Mouse (Mus musculus) mouse trophoblast stem cell (cell line): ENCODE measurements around the gene 4930486L24Rik.
"Not testable (repeated sequence)": the region's sequence is repeated elsewhere in the genome, so short reads cannot be mapped to it uniquely, and the experiment has no call there.

ENCODE experiments used
- in situ Hi-C, 2 experiments: fragments of 300-500 bp; cut with MseI, MboI; formaldehyde crosslinking; loops; 2 replicates in 1 of 2; 3 replicates in 1 of 2; pipeline ENCODE4 v1.15.1; 2025

The 4930486L24Rik gene

GRCm38 (mm10) chr13:60864281-60864680, at the start of gene 4930486L24Rik:
Gene 4930486L24Rik, minus strand, starts transcription at chr13:60864475.
- in situ Hi-C loops: no loop called here

GRCm38 (mm10) chr13:60904780-60905179, 40.5 kb upstream of the 4930486L24Rik start, which contains the start of gene Tpbpb:
Gene Tpbpb, minus strand, starts transcription at chr13:60904880.
- in situ Hi-C loops: not testable (repeated sequence)

DNA sequence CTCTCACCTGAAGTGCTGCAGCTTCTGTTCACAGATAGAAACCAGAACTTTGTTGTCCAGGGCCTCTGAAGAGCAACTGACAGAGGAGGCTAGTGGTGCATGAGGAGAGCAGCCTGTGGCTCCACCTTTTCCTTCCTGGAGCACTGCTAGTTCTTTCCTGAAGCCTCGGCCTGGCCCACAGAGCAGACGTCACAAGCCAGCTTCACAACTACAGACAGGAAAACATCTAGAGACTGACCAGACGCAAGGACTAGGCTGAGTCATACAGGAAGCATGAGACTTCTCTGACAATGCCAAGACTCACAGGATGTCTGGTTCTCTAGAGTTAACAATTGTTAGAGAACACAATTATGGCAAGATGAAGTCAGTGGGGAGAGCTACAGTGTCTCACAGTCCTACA, 33.1 kb upstream of the 4930486L24Rik start, which contains the start of gene Ctla2b:
Gene Ctla2b, minus strand, starts transcription at position 120 of the 400 bp plus-strand sequence.
- in situ Hi-C loops: no loop called here

DNA sequence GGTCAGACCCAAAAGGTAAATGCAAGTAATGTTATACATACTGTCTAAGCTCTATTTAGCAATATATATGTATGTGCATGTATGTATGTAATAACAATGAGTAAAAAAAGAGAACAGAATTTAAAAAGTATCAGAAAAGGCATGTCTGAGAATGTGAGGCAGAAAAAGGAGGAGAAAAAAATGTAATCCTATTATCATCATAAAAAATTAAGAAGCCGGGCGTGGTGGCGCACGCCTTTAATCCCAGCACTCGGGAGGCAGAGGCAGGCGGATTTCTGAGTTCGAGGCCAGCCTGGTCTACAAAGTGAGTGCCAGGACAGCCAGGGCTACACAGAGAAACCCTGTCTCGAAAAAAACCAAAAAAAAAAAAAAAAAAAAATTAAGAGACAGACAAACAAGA, 32.5 kb upstream of the 4930486L24Rik start, which contains the start of gene Gm49392:
Gene Gm49392, minus strand, starts transcription at position 101 of the 400 bp plus-strand sequence.
- in situ Hi-C loops: not testable (repeated sequence)

GRCm38 (mm10) chr13:60895406-60896160, 31.3 kb upstream of the 4930486L24Rik start:
- in situ Hi-C loops: no loop called here

DNA sequence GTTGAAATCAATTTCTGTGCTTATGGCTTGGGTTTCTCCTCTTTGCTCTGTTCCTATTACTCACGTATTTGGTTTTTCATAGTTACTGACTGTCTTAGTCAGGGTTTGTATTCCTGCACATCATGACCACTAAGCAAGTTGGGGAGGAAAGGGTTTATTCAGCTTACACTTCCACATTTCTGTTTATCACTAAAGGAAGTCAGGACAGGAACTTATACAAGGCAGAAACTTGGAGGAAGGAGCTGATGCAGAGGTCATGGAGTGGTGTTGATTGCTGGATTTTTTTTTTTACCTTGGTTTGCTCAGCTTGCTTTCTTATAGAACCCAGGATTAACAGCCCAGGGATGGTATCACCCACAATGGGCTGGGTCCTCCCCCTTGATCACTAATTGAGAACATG, 28.0 kb upstream of the 4930486L24Rik start:
- in situ Hi-C loops: no loop called here

- in situ Hi-C loops: no loop called here
Measured at GRCm38 (mm10) chr13:60848241-60849120, 15.8 kb downstream of the 4930486L24Rik start.

GRCm38 (mm10) chr13:60843153-60843552, 21.1 kb downstream of the 4930486L24Rik start:
- in situ Hi-C loops: no loop called here

- in situ Hi-C loops: no loop called here
Measured at GRCm38 (mm10) chr13:60842703-60843102, 21.6 kb downstream of the 4930486L24Rik start.

DNA sequence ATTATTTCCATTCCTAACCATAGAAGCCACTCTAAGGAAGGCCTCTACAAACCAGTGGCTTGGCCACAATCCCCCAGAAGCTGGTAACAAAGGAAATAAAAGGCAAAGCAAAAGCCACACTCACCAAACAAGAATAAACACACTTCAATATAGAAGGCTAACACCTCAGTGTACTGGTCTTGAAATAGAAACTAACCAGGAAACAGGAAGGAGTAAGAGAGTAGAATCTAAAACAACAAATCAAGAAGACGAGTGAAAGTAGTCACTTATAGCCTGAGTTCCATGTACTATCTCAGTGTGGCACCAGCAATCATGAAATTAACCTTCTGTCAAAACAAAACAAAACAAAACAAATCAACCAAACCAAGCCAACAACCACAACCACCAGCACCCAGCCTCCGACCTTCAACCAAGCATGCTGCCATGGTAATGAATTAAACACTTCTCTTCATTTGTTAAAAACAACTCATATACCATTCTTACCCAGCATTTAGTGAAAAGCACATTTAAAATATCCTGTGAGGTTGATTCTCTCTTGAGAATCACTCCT, 24.8 kb downstream of the 4930486L24Rik start:
- in situ Hi-C loops: no loop called here

- in situ Hi-C loops: no loop called here
Measured at GRCm38 (mm10) chr13:60826052-60826451, 38.2 kb downstream of the 4930486L24Rik start.

DNA sequence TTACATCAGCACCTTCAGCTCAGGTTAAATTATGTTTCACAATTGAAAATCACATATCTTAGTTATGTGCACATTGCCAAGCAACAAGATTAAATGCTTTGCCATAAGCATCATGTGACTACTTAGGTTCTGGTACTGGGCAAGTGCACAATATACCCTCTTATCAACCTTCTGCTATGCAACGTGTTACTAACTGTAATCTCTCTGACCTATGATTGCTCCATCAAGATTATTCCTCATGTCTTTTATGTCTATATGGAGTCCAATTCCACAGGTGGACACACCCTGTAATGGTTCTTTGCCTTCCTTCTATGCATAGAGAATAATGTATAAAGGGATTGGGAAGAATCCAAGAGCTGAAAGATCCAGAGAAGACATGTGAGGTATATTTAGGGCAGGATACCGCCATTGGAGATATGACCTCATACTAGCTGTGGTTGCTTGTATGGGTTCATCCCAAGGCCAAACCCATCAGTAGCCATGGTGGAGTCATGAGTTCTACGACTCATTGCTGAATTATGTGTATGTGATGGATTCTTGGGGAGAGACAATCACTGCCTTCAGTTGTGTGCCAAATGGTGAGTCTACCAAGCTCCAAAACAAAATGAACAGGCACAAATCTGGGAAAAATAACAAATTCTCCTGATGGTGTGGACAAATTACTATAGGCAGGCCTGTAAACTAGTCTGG, 43.6 kb downstream of the 4930486L24Rik start:
- in situ Hi-C loops: no loop called here

DNA sequence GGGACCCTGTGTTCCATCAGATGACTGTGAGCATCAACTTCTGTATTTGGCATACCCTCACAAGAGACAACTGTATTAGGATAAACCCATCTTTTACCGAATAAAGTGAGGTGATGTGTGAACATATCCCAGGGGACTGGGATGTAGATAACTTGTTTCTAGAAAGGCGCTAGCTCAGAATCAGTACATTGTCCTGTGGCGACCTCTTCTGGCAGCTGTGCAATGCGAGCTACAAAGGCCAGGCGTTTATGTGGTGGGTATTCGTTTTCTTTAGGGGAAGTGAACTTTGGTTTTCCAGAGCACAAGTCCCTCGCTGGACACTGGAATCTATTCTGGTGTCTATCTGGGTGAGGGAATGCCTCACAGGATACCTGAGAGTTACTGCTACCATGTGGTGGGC, 44.8 kb downstream of the 4930486L24Rik start:
- in situ Hi-C loops: loop anchor here in 1 of 2 experiments (5.0 kb wide), 1 partner anchor 62 kb away; no protein-coding TSS in a partner anchor

DNA sequence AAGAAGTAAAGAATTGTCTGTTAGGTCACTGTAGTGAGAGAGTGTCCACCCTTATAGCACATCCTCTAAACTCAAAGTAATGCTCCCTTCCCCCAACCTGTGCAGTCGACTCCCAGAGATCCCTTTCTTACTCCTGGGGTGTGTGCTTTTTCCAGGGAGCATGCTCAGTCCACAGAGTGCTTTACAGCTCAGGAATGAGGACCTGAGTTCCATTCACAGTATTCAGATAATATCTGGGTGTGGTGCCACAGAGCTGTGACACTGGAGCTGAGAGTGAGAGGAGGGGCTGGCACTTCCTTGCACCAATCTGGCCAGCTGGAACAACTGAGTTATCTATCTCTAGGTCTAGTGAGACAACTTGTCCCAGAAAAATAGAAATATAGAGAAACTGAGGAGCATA, 50.6 kb downstream of the 4930486L24Rik start:
- in situ Hi-C loops: loop anchor here in 1 of 2 experiments (5.0 kb wide), 1 partner anchor 51 kb away; no protein-coding TSS in a partner anchor

DNA sequence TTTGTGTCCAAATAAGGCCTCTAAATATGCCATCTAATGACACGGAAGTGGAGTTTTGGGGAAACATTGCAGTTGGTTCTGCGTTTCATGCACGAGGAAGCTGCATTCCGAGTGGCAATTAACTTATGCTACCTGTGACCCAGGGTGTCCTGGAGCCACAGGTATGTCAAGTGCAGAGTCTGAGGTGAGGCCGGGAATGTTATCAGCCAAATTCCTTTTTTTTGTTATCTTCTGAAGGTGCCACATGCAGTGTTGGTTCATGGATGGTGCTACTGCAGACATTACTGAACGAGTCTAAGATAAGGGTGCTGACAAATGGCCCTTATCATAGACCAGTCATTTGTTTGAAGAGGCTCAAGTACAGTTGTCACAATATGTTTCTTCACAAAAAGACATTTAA, 51.5 kb downstream of the 4930486L24Rik start:
- in situ Hi-C loops: loop anchor here in 1 of 2 experiments (5.0 kb wide), 1 partner anchor 50 kb away; no protein-coding TSS in a partner anchor

DNA sequence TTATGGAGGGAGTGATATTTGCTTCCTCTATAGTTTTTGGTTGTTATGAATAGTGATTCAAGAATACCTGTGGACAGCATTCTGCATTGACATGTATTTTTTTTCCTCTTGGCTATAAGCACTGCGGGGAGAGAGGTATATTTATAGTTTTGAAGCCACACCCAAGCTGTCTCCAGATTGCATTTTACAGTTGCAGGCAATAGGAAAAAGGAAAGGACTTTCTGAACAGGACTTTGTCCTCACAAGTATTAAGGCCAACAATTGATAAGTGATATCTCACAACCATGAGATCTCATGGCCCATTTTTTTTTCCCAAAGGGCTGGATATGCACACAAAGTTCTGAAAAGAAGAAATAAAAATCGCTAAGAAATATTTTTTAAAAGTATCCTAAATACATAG, 54.6 kb downstream of the 4930486L24Rik start:
- in situ Hi-C loops: loop anchor here in 1 of 2 experiments (5.0 kb wide), 1 partner anchor 47 kb away; no protein-coding TSS in a partner anchor

DNA sequence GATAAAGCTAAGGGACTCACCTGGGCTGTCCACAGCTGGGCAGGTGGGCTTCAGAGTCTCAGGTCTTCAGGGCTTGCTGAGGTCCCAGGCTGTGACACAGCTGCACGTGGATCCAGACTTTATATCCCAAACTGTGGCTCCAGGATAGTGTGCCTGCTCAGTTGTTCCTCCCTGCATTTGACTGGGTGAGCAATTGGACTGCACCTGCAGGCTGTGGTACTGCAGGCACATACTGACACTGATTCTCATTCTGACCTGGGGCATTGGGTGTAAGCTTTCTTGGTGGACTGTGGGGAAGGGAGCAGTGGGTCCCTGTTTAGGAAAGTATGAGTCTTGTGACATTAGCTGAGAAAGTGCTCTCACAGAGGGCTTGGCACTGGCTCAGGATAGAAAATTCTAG, 61.5 kb downstream of the 4930486L24Rik start, which contains the start of gene Ctsll3:
Gene Ctsll3, minus strand, starts transcription at position 101 of the 400 bp plus-strand sequence.
- in situ Hi-C loops: no loop called here
